Mouse (Mus musculus): Measurements from ENCODE around the gene Tmem184a. TPM values are rescaled to one million over a fixed set of nuclear protein-coding genes. Genes with fewer than 3 reads are reported as not detected.
A peak's percentile ranks its signal among the peaks of the same experiment; 100 is the strongest.

Gene Tmem184a
- polyA plus RNA-seq, 1 experiment from 2014 or later = 0.55 TPM

GRCm38 (mm10) chr5:139792159-139792775, 27.4 kb downstream of the Tmem184a start:
- peak overlapping the region; percentile 99 for H3K4me2 ChIP-seq
- WGBS = 7% methylated on average over 11 of the region's 11 CpGs
- no peaks in the 10 kb centered on the region for H3K27me3 ChIP-seq (replicated peaks)
- H3K9ac ChIP-seq = peak overlapping the region; percentile 94
- no peak for ATAC-seq (ENCODE audit: extremely low read depth, insufficient number of reproducible peaks, low FRiP score, low TSS enrichment)
- H3K27ac ChIP-seq (replicated peaks) = peak overlapping the region; percentile 99
- no peaks in the 10 kb centered on the region for H3K9me3 ChIP-seq
- H3K36me3 ChIP-seq = no peaks in the 10 kb centered on the region
- H3K4me1 ChIP-seq = peaks cover 59% of the 10 kb centered on the region
- H3K4me3 ChIP-seq = peak overlapping the region; percentile 98

GRCm38 (mm10) chr5:139791227-139792158, 28.2 kb downstream of the Tmem184a start, which contains the start of gene Mafk:
Mafk (plus strand) TSS chr5:139791513.
- Histone ChIP-seq H3K36me3 (no peaks in the 10 kb centered on the region), H3K27me3 (replicated peaks) (no peaks in the 10 kb centered on the region), H3K9ac (peak within 1 kb of the TSS; percentile 94), H3K4me2 (peak within 1 kb of the TSS; percentile 99), H3K27ac (replicated peaks) (peak within 1 kb of the TSS; percentile 99), H3K4me3 (peak within 1 kb of the TSS; percentile 98), H3K4me1 (peaks cover 52% of the 10 kb centered on the region), H3K9me3 (no peaks in the 10 kb centered on the region)
- WGBS = under 1% methylated on average over 92 of the region's 92 CpGs
- peak; percentile 86 for ATAC-seq (ENCODE audit: extremely low read depth, insufficient number of reproducible peaks, low FRiP score, low TSS enrichment)

GRCm38 (mm10) chr5:139789466-139789865, 30.3 kb downstream of the Tmem184a start:
- WGBS = 39% methylated on average over 4 of the region's 4 CpGs
- no peak for ATAC-seq (ENCODE audit: extremely low read depth, insufficient number of reproducible peaks, low FRiP score, low TSS enrichment)

GRCm38 (mm10) chr5:139781406-139781805, 38.3 kb downstream of the Tmem184a start:
- H3K9me3 ChIP-seq = no peaks in the 10 kb centered on the region
- no peak overlapping the region for H3K27ac ChIP-seq (replicated peaks)
- H3K4me3 ChIP-seq = no peak overlapping the region
- WGBS = 60% methylated on average over 8 of the region's 8 CpGs
- no peaks in the 10 kb centered on the region for H3K27me3 ChIP-seq (replicated peaks)
- no peak overlapping the region for H3K9ac ChIP-seq
- no peaks in the 10 kb centered on the region for H3K4me1 ChIP-seq
- no peak overlapping the region for H3K4me2 ChIP-seq
- no peaks in the 10 kb centered on the region for H3K36me3 ChIP-seq
- no peak for ATAC-seq (ENCODE audit: extremely low read depth, insufficient number of reproducible peaks, low FRiP score, low TSS enrichment)

More at GRCm38 (mm10) chr5:139789466-139789865, 30.3 kb downstream of the Tmem184a start:
- no peaks in the 10 kb centered on the region for H3K9me3 ChIP-seq
- H3K9ac ChIP-seq = no peak overlapping the region
- H3K36me3 ChIP-seq = no peaks in the 10 kb centered on the region
- H3K4me3 ChIP-seq = no peak overlapping the region
- no peak overlapping the region for H3K4me2 ChIP-seq
- peaks cover 32% of the 10 kb centered on the region for H3K4me1 ChIP-seq
- no peaks in the 10 kb centered on the region for H3K27me3 ChIP-seq (replicated peaks)
- no peak overlapping the region for H3K27ac ChIP-seq (replicated peaks)

- H3K9ac ChIP-seq = no peak overlapping the region
- no peaks in the 10 kb centered on the region for H3K9me3 ChIP-seq
- H3K36me3 ChIP-seq = peaks cover 22% of the 10 kb centered on the region
- WGBS = 68% methylated on average over 5 of the region's 5 CpGs
- H3K27me3 ChIP-seq (replicated peaks) = no peaks in the 10 kb centered on the region
- H3K4me2 ChIP-seq = no peak overlapping the region
- no peak overlapping the region for H3K4me3 ChIP-seq
- peaks cover 11% of the 10 kb centered on the region for H3K4me1 ChIP-seq
- no peak for ATAC-seq (ENCODE audit: extremely low read depth, insufficient number of reproducible peaks, low FRiP score, low TSS enrichment)
- no peak overlapping the region for H3K27ac ChIP-seq (replicated peaks)
Measured at GRCm38 (mm10) chr5:139776966-139777365, 42.8 kb downstream of the Tmem184a start.

- no peak within 1 kb of the TSS for H3K27ac ChIP-seq (replicated peaks)
Measured at GRCm38 (mm10) chr5:139775216-139775926, 44.3 kb downstream of the Tmem184a start, which contains the start of gene Ints1. Ints1 (minus strand) TSS chr5:139775674.

GRCm38 (mm10) chr5:139768216-139768615, 51.5 kb downstream of the Tmem184a start:
- H3K4me3 ChIP-seq = no peak overlapping the region
- no peaks in the 10 kb centered on the region for H3K4me1 ChIP-seq
- H3K36me3 ChIP-seq = peaks cover 100% of the 10 kb centered on the region
- H3K9ac ChIP-seq = no peak overlapping the region
- 89% methylated on average over 8 of the region's 8 CpGs for WGBS
- no peaks in the 10 kb centered on the region for H3K27me3 ChIP-seq (replicated peaks)
- H3K4me2 ChIP-seq = no peak overlapping the region
- no peak overlapping the region for H3K27ac ChIP-seq (replicated peaks)
- H3K9me3 ChIP-seq = no peaks in the 10 kb centered on the region
- no peak for ATAC-seq (ENCODE audit: extremely low read depth, insufficient number of reproducible peaks, low FRiP score, low TSS enrichment)

More at GRCm38 (mm10) chr5:139775216-139775926, 44.3 kb downstream of the Tmem184a start, which contains the start of gene Ints1:
- Histone ChIP-seq H3K27me3 (replicated peaks) (no peaks in the 10 kb centered on the region), H3K9me3 (no peaks in the 10 kb centered on the region), H3K4me2 (peak within 1 kb of the TSS; percentile 95), H3K4me3 (peak within 1 kb of the TSS; percentile 76), H3K36me3 (peaks cover 38% of the 10 kb centered on the region), H3K4me1 (peaks cover 11% of the 10 kb centered on the region), H3K9ac (peak within 1 kb of the TSS; percentile 86)
- peak; percentile 71 for ATAC-seq (ENCODE audit: extremely low read depth, insufficient number of reproducible peaks, low FRiP score, low TSS enrichment)
- WGBS = 1% methylated on average over 55 of the region's 55 CpGs

GRCm38 (mm10) chr5:139764296-139764695, 55.4 kb downstream of the Tmem184a start:
- H3K4me2 ChIP-seq = no peak overlapping the region
- no peak for ATAC-seq (ENCODE audit: extremely low read depth, insufficient number of reproducible peaks, low FRiP score, low TSS enrichment)
- H3K9ac ChIP-seq = no peak overlapping the region
- WGBS = 78% methylated on average over 11 of the region's 11 CpGs
- H3K27ac ChIP-seq (replicated peaks) = no peak overlapping the region
- no peaks in the 10 kb centered on the region for H3K4me1 ChIP-seq
- no peaks in the 10 kb centered on the region for H3K9me3 ChIP-seq
- peaks cover 100% of the 10 kb centered on the region for H3K36me3 ChIP-seq
- H3K27me3 ChIP-seq (replicated peaks) = no peaks in the 10 kb centered on the region
- no peak overlapping the region for H3K4me3 ChIP-seq

- no peak overlapping the region for H3K4me3 ChIP-seq
- WGBS = 82% methylated on average over 16 of the region's 16 CpGs
- H3K36me3 ChIP-seq = peaks cover 98% of the 10 kb centered on the region
- no peak overlapping the region for H3K4me2 ChIP-seq
- no peak overlapping the region for H3K27ac ChIP-seq (replicated peaks)
- H3K9ac ChIP-seq = no peak overlapping the region
- H3K4me1 ChIP-seq = no peaks in the 10 kb centered on the region
- no peaks in the 10 kb centered on the region for H3K9me3 ChIP-seq
- no peaks in the 10 kb centered on the region for H3K27me3 ChIP-seq (replicated peaks)
- no peak for ATAC-seq (ENCODE audit: extremely low read depth, insufficient number of reproducible peaks, low FRiP score, low TSS enrichment)
Measured at GRCm38 (mm10) chr5:139758096-139758495, 61.6 kb downstream of the Tmem184a start.

GRCm38 (mm10) chr5:139756586-139756985, 63.1 kb downstream of the Tmem184a start:
- ATAC-seq (ENCODE audit: extremely low read depth, insufficient number of reproducible peaks, low FRiP score, low TSS enrichment) = no peak
- Histone ChIP-seq H3K4me1 (no peaks in the 10 kb centered on the region), H3K9me3 (no peaks in the 10 kb centered on the region), H3K9ac (no peak overlapping the region), H3K4me2 (no peak overlapping the region), H3K36me3 (peaks cover 98% of the 10 kb centered on the region), H3K4me3 (no peak overlapping the region), H3K27ac (replicated peaks) (no peak overlapping the region), H3K27me3 (replicated peaks) (no peaks in the 10 kb centered on the region)
- WGBS = 96% methylated on average over 2 of the region's 2 CpGs

- Histone ChIP-seq H3K4me3 (no peak overlapping the region), H3K9me3 (no peaks in the 10 kb centered on the region), H3K9ac (no peak overlapping the region), H3K4me1 (no peaks in the 10 kb centered on the region), H3K27me3 (replicated peaks) (no peaks in the 10 kb centered on the region), H3K36me3 (peaks cover 98% of the 10 kb centered on the region), H3K27ac (replicated peaks) (no peak overlapping the region), H3K4me2 (no peak overlapping the region)
- ATAC-seq (ENCODE audit: extremely low read depth, insufficient number of reproducible peaks, low FRiP score, low TSS enrichment) = no peak
- WGBS = 84% methylated on average over 12 of the region's 12 CpGs
Measured at GRCm38 (mm10) chr5:139756135-139756534, 63.6 kb downstream of the Tmem184a start.
